Mouse (Mus musculus): ENCODE measurements around the gene Pakap. TPM values are rescaled to one million over a fixed set of nuclear protein-coding genes. Genes with fewer than 3 reads are reported as not detected.

Gene Pakap
- polyA plus RNA-seq, 1 experiment from 2014 or later = 21.1 TPM

DNA sequence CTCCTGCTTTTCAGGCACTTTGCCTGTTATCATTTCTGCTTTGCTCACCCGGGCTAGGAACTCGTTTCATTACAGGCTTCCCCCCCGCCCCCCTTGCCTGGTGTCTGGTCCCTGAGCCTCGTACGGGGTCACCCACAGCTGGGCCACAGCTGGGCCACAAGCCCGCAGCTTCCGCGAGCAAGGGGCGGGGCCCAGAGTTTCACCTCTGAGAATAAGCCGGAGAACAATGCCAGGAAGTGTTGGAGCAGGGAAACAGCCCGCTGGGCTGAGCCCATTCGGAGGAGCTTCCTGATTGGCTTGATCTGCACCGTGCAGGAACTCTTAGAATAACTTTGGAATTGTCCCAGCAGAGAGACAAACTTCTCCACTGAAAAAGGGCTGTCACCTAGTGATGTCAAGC is 107.4 kb downstream of the Pakap start:
- ATAC-seq (replicated peaks; ENCODE audit: low FRiP score) (peak; percentile 65), DNase-seq (ENCODE audit: low spot score) (peak; percentile 60)
- no peaks in the 10 kb centered on the region for H3K27me3 ChIP-seq (ENCODE audit: control insufficient read depth, insufficient read depth, low read length)
- no peaks in the 10 kb centered on the region for H3K9me3 ChIP-seq (ENCODE audit: control insufficient read depth, low read length)
- 3% methylated on average over 13 of the region's 13 CpGs for WGBS
- no peak overlapping the region for H3K4me3 ChIP-seq (ENCODE audit: low read depth, low read length)
- no peak overlapping the region; the same call in 1 of the 2 replicates for H3K4me2 ChIP-seq (ENCODE audit: low read depth, low read length, severe bottlenecking)
- no peaks in the 10 kb centered on the region for H3K36me3 ChIP-seq (ENCODE audit: control insufficient read depth, insufficient read depth, low read length)
- H3K27ac ChIP-seq (ENCODE audit: low read depth, low read length) = no peak overlapping the region
- H3K9ac ChIP-seq (ENCODE audit: low read length) = 0 out of 2 replicates have a peak overlapping the region, but pooled peaks have one; percentile 1
- peaks cover 3% of the 10 kb centered on the region; the same call in 1 of the 2 replicates for H3K4me1 ChIP-seq (replicated peaks; ENCODE audit: control insufficient read depth, insufficient read depth, low read length)

DNA sequence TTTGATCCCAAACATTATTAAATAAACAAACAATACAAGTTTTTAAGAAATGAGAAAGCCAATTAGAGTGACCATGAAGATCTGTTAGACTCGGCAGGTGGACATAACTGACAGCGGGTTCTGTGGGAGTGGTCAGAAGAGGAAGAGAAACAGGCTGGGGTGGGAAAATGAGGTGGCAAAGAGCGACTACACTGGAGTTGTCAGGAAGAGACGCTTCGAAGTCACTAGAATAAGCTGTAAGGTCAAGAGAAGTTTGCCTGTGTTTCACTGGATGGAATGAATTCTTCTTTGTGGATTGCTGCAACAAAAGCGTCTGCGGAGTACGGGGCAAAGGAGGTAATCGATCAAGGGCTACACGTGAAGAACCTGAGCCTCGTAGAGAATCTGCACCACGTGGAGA is 109.9 kb downstream of the Pakap start:
- no peak overlapping the region for H3K4me2 ChIP-seq (ENCODE audit: low read depth, low read length, severe bottlenecking)
- DNase-seq (ENCODE audit: low spot score) (no peak), ATAC-seq (replicated peaks; ENCODE audit: low FRiP score) (no peak)
- H3K4me1 ChIP-seq (replicated peaks; ENCODE audit: control insufficient read depth, insufficient read depth, low read length) = peaks cover 3% of the 10 kb centered on the region; the same call in 1 of the 2 replicates
- no peaks in the 10 kb centered on the region for H3K36me3 ChIP-seq (ENCODE audit: control insufficient read depth, insufficient read depth, low read length)
- H3K9me3 ChIP-seq (ENCODE audit: control insufficient read depth, low read length) = no peaks in the 10 kb centered on the region
- no peaks in the 10 kb centered on the region for H3K27me3 ChIP-seq (ENCODE audit: control insufficient read depth, insufficient read depth, low read length)
- no peak overlapping the region for H3K4me3 ChIP-seq (ENCODE audit: low read depth, low read length)
- H3K9ac ChIP-seq (ENCODE audit: low read length) = no peak overlapping the region
- WGBS = 86% methylated on average over 12 of the region's 12 CpGs
- no peak overlapping the region for H3K27ac ChIP-seq (ENCODE audit: low read depth, low read length)

DNA sequence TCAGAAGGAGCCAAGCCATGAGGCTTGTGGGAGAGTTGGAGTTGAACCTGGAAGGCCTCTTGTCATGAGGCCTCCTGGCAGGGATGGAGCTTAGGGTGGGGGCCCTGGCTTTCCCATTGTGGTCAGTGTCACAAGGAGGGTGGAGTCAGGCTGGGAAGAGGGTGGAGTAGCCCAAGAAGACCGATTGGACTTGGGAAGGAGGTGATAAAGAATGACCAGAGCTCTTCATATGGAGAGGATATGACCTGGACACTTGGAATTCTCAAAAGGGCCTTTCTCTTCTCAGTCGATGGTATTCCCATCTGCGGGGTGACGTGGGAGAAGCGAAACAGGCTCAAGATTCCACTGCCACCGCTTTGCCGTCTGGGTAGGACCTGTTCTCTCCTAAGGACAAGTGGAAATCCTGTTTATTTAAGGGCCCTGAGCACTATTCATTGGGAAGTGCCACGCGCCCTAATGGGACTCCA is 111.0 kb downstream of the Pakap start:
- Histone ChIP-seq H3K4me2 (ENCODE audit: low read depth, low read length, severe bottlenecking) (no peak overlapping the region), H3K4me1 (replicated peaks; ENCODE audit: control insufficient read depth, insufficient read depth, low read length) (peaks cover 3% of the 10 kb centered on the region; the same call in 1 of the 2 replicates), H3K27ac (ENCODE audit: low read depth, low read length) (no peak overlapping the region), H3K4me3 (ENCODE audit: low read depth, low read length) (no peak overlapping the region), H3K27me3 (ENCODE audit: control insufficient read depth, insufficient read depth, low read length) (no peaks in the 10 kb centered on the region), H3K36me3 (ENCODE audit: control insufficient read depth, insufficient read depth, low read length) (no peaks in the 10 kb centered on the region), H3K9ac (ENCODE audit: low read length) (no peak overlapping the region), H3K9me3 (ENCODE audit: control insufficient read depth, low read length) (no peaks in the 10 kb centered on the region)
- ATAC-seq (replicated peaks; ENCODE audit: low FRiP score) (no peak), DNase-seq (ENCODE audit: low spot score) (no peak)
- WGBS = 87% methylated on average over 9 of the region's 9 CpGs

DNA sequence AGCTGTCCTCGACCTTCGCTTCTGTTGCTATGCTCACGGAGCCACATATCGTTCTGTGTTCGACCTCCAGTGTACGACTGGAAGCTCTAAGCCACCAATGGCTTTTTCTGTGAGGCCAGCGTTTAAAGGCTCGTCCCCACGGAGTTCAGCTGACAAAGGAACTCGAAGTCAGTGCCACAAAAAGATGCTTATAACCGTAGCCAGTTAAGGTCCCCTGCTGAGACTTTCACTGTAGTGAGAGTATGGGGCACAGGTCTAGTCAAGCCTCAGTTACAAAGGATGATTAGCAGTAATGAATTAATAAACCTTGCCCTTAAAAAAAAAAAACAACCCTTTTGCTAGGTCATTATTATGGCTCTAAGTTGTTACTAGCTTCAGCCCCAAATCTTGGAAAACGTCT is 112.2 kb downstream of the Pakap start:
- no peaks in the 10 kb centered on the region for H3K36me3 ChIP-seq (ENCODE audit: control insufficient read depth, insufficient read depth, low read length)
- no peak overlapping the region for H3K9ac ChIP-seq (ENCODE audit: low read length)
- DNase-seq (ENCODE audit: low spot score) (no peak), ATAC-seq (replicated peaks; ENCODE audit: low FRiP score) (no peak)
- WGBS = 72% methylated on average over 12 of the region's 12 CpGs
- peaks cover 2% of the 10 kb centered on the region; the same call in 1 of the 2 replicates for H3K4me1 ChIP-seq (replicated peaks; ENCODE audit: control insufficient read depth, insufficient read depth, low read length)
- H3K27ac ChIP-seq (ENCODE audit: low read depth, low read length) = no peak overlapping the region
- no peak overlapping the region for H3K4me2 ChIP-seq (ENCODE audit: low read depth, low read length, severe bottlenecking)
- no peaks in the 10 kb centered on the region for H3K27me3 ChIP-seq (ENCODE audit: control insufficient read depth, insufficient read depth, low read length)
- H3K9me3 ChIP-seq (ENCODE audit: control insufficient read depth, low read length) = no peaks in the 10 kb centered on the region
- no peak overlapping the region for H3K4me3 ChIP-seq (ENCODE audit: low read depth, low read length)

DNA sequence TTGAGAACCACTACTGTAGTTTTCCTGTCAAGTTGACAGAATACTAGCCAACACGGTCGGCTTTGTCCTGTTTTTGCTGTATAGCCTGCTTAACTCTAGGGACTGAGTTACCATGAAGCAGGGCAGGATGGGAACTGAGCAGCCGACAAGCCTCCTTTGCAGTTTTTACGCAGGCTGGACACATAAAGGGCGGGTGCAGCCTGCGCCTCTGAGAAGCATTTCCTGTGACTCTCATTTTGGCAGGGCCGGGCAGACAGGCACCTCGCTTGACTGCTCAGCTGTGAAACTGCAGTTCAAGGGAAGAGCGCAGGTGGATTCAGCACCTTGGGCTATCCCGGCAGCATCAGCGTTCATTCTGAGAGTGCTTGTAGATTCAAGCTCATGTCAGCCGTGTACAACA is 113.5 kb downstream of the Pakap start:
- no peaks in the 10 kb centered on the region for H3K27me3 ChIP-seq (ENCODE audit: control insufficient read depth, insufficient read depth, low read length)
- H3K4me1 ChIP-seq (replicated peaks; ENCODE audit: control insufficient read depth, insufficient read depth, low read length) = no peaks in the 10 kb centered on the region
- DNase-seq (ENCODE audit: low spot score) (no peak), ATAC-seq (replicated peaks; ENCODE audit: low FRiP score) (no peak)
- H3K9ac ChIP-seq (ENCODE audit: low read length) = no peak overlapping the region
- WGBS = 70% methylated on average over 12 of the region's 12 CpGs
- H3K4me2 ChIP-seq (ENCODE audit: low read depth, low read length, severe bottlenecking) = no peak overlapping the region
- no peak overlapping the region for H3K27ac ChIP-seq (ENCODE audit: low read depth, low read length)
- H3K36me3 ChIP-seq (ENCODE audit: control insufficient read depth, insufficient read depth, low read length) = no peaks in the 10 kb centered on the region
- H3K9me3 ChIP-seq (ENCODE audit: control insufficient read depth, low read length) = no peaks in the 10 kb centered on the region
- no peak overlapping the region for H3K4me3 ChIP-seq (ENCODE audit: low read depth, low read length)

DNA sequence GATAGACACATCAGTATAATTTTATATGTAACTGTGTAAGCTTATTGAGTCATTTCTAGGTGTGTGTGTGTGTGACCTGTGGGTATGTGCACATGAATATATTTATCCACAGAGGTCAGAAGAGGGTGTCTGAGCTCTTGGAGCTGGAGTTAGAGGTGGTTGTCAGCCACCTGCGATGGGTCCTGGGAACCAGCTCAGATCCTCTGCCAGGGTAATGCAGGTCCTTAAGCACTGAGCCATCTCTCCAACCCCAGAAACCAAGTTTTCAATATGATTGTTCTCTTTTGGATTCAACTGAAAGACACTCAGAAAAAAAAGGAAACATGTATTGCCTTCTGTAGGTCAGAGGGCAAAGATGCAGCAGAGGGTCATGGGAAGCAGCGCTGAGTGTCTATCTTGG is 114.4 kb downstream of the Pakap start:
- Histone ChIP-seq H3K4me2 (ENCODE audit: low read depth, low read length, severe bottlenecking) (no peak overlapping the region), H3K27me3 (ENCODE audit: control insufficient read depth, insufficient read depth, low read length) (no peaks in the 10 kb centered on the region), H3K9me3 (ENCODE audit: control insufficient read depth, low read length) (no peaks in the 10 kb centered on the region), H3K36me3 (ENCODE audit: control insufficient read depth, insufficient read depth, low read length) (no peaks in the 10 kb centered on the region), H3K4me1 (replicated peaks; ENCODE audit: control insufficient read depth, insufficient read depth, low read length) (no peaks in the 10 kb centered on the region), H3K27ac (ENCODE audit: low read depth, low read length) (no peak overlapping the region), H3K9ac (ENCODE audit: low read length) (no peak overlapping the region), H3K4me3 (ENCODE audit: low read depth, low read length) (no peak overlapping the region)
- whole genome bisulfite sequencing = 95% methylated on average over 2 of the region's 2 CpGs
- DNase-seq (ENCODE audit: low spot score) = no peak
- no peak for ATAC-seq (replicated peaks; ENCODE audit: low FRiP score)

DNA sequence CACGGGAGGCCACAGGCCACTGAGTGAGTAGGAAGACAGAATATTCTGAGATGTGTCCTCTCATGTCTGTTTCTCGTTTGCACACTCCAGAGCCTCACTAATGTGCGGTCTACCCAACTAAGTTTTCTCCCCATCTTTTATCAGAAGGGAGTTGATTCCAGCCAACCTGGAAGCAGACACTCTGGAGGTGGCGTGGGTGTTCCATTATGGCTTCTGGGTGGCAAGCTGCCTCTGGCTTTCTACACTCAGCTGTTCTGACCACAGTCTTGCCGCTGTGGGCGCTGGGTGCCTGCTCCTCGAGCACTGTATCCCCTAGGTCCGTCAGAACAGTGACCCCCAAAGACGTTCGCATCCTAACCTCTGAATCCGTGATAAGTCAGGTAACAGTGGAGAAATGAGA is 115.0 kb downstream of the Pakap start:
- DNase-seq (ENCODE audit: low spot score) (no peak), ATAC-seq (replicated peaks; ENCODE audit: low FRiP score) (no peak)
- no peaks in the 10 kb centered on the region for H3K9me3 ChIP-seq (ENCODE audit: control insufficient read depth, low read length)
- 87% methylated on average over 11 of the region's 11 CpGs for WGBS
- H3K9ac ChIP-seq (ENCODE audit: low read length) = no peak overlapping the region
- no peak overlapping the region for H3K27ac ChIP-seq (ENCODE audit: low read depth, low read length)
- H3K27me3 ChIP-seq (ENCODE audit: control insufficient read depth, insufficient read depth, low read length) = no peaks in the 10 kb centered on the region
- no peak overlapping the region for H3K4me2 ChIP-seq (ENCODE audit: low read depth, low read length, severe bottlenecking)
- no peak overlapping the region for H3K4me3 ChIP-seq (ENCODE audit: low read depth, low read length)
- no peaks in the 10 kb centered on the region for H3K36me3 ChIP-seq (ENCODE audit: control insufficient read depth, insufficient read depth, low read length)
- H3K4me1 ChIP-seq (replicated peaks; ENCODE audit: control insufficient read depth, insufficient read depth, low read length) = no peaks in the 10 kb centered on the region

DNA sequence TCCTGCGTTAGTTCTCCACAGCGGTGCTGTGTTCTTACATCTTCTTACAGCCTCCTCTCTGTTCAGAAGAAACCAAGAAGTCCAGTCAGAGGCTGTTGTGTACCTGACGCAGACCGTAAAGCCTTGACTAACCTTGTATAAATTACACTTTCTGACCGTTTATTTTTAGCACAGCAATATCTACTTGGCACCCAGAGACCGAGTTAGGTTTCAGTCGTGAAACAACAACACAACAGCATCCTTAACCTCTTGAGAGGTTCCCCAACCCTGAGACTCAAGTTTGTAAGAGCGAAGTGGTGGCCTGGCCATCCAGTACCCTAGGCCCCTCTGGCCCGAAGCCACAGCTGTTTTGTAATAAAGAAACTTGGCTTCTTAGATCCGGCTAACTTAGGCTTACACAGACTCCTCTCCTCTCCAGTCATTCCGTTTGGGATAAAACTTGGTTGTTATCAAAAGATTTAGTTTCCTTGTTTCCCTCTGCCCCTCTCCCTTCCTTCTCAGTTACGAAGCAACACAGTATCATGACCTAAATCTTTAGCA is 116.8 kb downstream of the Pakap start:
- no peaks in the 10 kb centered on the region for H3K27me3 ChIP-seq (ENCODE audit: control insufficient read depth, insufficient read depth, low read length)
- no peaks in the 10 kb centered on the region for H3K36me3 ChIP-seq (ENCODE audit: control insufficient read depth, insufficient read depth, low read length)
- ATAC-seq (replicated peaks; ENCODE audit: low FRiP score) (no peak), DNase-seq (ENCODE audit: low spot score) (no peak)
- no peak overlapping the region for H3K4me3 ChIP-seq (ENCODE audit: low read depth, low read length)
- no peak overlapping the region for H3K9ac ChIP-seq (ENCODE audit: low read length)
- H3K9me3 ChIP-seq (ENCODE audit: control insufficient read depth, low read length) = no peaks in the 10 kb centered on the region
- 0 out of 2 replicates have a peak, but pooled peaks cover 3% of the 10 kb centered on the region for H3K4me1 ChIP-seq (replicated peaks; ENCODE audit: control insufficient read depth, insufficient read depth, low read length)
- no peak overlapping the region for H3K4me2 ChIP-seq (ENCODE audit: low read depth, low read length, severe bottlenecking)
- no peak overlapping the region for H3K27ac ChIP-seq (ENCODE audit: low read depth, low read length)
- WGBS = 84% methylated on average over 12 of the region's 12 CpGs

DNA sequence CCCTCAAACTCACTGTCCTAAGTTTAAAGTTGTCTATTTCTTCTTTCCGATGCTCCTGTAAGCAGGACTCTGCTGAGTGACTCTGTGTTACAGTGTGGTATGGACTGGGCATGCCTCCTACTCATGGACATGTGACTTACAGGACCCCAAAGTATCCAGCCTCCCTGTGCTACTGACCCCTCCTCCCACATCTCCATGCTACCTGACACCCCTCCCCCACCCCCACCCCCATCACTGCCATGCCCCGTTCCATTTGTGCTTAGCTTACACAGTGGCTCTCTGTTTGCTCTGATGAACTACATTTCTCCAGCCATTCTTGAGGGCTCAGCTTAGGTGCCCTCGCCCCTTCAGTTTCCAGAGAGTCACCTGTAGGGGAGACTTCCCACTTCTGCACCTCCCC is 118.8 kb downstream of the Pakap start:
- Histone ChIP-seq H3K27ac (ENCODE audit: low read depth, low read length) (no peak overlapping the region), H3K9ac (ENCODE audit: low read length) (no peak overlapping the region), H3K27me3 (ENCODE audit: control insufficient read depth, insufficient read depth, low read length) (no peaks in the 10 kb centered on the region), H3K4me2 (ENCODE audit: low read depth, low read length, severe bottlenecking) (no peak overlapping the region), H3K4me1 (replicated peaks; ENCODE audit: control insufficient read depth, insufficient read depth, low read length) (0 out of 2 replicates have a peak, but pooled peaks cover 3% of the 10 kb centered on the region), H3K36me3 (ENCODE audit: control insufficient read depth, insufficient read depth, low read length) (no peaks in the 10 kb centered on the region), H3K9me3 (ENCODE audit: control insufficient read depth, low read length) (no peaks in the 10 kb centered on the region), H3K4me3 (ENCODE audit: low read depth, low read length) (no peak overlapping the region)
- 74% methylated on average over 3 of the region's 3 CpGs for WGBS
- no peak for ATAC-seq (replicated peaks; ENCODE audit: low FRiP score)
- no peak for DNase-seq (ENCODE audit: low spot score)
